Mouse (Mus musculus): Measurements from ENCODE around the gene Dnajc4. TPM values are rescaled to one million over a fixed set of nuclear protein-coding genes. Genes with fewer than 3 reads are reported as not detected.
A peak's percentile ranks its signal among the peaks of the same experiment; 100 is the strongest.

Gene Dnajc4
- polyA plus RNA-seq (2017; shearing (Covaris generic)) = 10 to 100 TPM; 59.8 to 74.9 TPM

GRCm38 (mm10) chr19:6992011-6992858 is at the start of gene Dnajc4:
TSS of gene Dnajc4 (minus strand) at chr19:6992572.
- ATAC-seq = peak; percentile 97

GRCm38 (mm10) chr19:7041171-7041570 is 48.8 kb upstream of the Dnajc4 start:
- ATAC-seq = no peak

DNA sequence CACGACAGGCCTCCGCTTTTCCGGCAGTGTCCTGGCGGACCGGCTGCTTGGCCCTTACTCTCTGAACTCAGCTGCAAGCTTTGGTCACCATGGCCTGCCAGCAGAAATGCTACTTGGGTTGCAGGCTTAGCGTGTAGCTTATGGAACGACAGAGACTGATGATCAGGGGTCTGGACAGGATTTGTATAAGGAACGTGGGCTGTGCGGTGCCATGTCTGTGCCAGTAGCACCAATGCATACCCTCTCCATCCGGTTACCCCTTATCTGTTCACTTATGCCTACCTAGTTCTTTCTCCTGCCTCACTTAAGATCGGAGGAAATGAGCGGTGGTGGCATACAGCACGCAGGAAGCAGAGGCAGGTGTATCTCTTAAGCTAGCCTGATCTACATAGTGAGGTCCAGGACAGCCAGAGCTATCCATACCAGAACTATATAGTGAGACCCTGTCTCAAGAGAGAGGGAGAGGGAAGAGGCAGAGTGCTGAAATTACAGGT is 48.3 kb upstream of the Dnajc4 start:
- no peak for ATAC-seq

DNA sequence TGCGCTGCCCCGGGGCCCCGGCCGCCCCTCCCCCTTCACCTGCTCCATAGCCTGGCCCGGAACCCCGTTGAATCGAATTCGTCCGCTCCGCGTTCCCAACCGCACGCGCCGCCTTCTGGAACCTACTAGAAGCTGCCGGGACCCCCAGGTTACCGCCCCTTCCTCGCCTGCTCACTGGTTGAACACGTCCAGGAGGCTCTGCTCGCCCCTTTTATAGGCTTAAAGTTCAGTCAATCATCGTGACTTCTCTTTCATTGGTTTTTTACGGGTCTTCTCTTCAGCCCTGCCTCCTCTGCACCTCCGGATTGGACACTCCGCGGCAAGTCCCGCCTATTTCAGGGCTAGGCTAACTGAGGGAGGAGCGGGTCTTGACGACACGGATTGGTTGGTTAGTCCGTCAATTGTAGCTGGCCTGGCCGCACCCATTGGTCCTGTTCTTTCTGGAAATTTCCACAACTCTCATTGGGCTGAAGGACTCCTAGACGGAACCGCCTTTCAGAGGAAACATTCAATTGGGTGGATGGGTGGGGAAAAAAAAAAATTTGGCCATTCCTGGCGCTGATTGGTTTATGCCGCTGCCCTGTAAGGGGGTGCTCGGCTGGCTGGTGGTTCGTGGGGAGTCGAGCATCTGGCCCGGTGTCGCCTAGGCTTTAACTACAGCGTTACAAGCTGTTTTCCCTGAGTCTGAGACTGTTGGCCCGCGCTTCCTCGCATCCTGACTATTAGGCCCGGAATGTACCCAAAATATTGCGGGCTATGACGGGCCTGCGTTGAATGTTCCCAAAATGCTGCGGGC is 47.7 kb upstream of the Dnajc4 start, which contains the start of gene Stip1:
Stip1 (minus strand) TSS at position 127 of the 796 bp plus-strand sequence.
- ATAC-seq = peak; percentile 93

DNA sequence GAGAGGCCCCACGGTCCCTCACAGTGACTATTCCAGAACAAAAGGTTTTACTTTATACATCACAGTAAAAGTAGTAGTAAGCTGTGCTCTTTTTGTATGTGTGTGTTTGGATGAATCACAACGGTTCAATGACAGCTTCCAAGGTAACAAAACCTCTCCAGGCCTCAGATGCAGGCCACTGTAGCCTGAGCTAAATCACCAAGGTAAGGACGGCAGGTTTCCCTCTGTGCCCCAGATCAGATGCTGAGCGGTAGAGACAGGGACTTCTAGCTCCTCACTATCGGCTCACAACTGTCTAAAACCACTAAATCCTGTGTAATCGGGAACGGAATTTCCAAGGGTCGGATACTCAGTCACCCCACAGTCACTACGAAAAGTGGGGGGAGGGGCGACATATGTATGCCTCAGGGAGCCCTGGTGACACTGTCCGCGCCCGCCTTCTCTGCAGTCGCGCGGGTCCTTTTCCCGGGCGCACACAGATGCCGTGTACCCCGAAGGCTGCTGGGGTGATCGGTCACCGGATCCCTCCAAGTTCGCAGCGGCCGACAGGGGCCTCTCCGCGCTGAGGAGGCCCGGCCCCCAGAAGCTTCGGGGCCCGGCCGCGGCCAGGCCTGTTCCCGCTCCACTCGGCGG is 46.8 kb upstream of the Dnajc4 start:
- no peak for ATAC-seq

DNA sequence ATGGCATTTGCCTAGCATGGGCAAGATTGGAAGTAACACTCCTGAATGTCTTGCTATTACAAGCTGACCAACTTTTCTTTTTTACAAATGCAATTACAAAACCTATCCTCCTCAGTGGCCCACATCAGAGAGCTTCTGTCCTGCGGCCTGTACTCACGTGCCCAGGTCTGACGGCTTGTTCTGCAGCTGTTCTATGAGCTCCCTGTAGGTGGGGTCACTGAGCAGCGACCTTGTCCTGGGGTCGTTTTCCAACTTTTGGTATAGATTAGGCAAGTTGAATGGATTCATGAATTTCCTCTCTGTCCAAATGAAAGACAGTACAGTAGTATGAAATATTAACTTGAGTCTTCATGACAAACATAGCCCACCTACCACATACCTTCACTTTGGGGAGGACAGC is 41.6 kb upstream of the Dnajc4 start:
- ATAC-seq = no peak

- ATAC-seq = no peak
Observed at GRCm38 (mm10) chr19:7029531-7029930, 37.2 kb upstream of the Dnajc4 start.

DNA sequence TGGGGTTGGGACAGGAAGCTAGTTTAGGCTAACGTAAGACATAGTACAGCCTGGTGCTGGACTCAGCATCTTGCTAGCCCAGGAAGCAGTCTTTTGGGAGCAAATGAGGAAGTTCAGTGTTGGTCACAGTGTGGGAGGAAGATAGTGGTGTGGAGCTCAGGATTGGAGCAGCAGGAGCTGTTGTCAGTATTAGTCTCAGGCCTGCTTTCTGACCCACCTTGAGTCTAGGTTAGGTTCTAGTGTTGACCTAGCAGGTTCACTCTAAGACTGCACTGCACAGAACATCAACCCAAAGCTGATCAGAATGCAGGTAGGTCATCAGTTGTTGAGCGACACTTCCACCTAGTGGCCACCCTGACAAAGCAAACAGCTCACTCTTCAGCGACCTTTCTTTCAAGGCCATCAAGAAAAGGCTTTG is 27.9 kb upstream of the Dnajc4 start:
- ATAC-seq = peak; percentile 50

DNA sequence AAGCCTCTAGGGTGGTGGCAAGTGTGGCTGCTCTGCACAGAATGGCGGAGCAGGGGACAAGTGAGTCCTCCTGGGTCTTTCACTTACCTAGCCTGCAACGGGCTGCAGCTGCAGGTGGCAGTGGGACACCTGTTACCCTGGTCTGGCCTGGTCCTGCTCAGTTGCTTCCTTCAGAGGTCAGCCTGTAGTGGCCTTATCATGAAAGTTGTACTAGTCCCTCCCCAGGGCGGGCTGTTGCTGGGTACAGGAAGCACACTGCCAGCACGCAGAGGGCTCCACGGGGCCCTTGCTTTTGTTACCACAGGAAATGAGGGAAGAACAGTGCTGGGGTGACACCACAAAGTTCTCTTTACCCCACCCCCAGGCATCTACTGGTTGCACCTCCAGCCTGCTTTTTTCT is 26.8 kb upstream of the Dnajc4 start, which contains the start of gene Fermt3:
Fermt3 (minus strand) TSS at position 279 of the 400 bp plus-strand sequence.
- peak; percentile 83 for ATAC-seq

DNA sequence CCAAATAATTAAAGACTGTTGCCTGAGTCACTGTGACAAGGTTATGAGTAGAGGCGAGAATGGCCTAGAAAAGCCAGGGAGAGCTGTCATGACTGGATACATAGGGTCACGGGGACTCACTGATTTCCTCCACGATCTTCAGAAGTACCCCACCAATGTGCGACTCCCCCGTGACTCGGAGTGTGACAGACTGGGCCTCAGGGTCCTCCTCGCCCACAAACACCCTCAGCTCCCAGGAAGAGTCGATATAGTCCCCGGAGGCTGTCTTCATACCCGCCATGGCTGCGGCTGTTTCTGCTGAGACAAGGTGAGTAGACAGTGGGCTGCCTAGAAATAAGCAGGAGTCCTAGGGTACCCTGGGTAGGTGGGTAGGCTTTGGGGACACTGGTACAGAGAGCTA is 26.2 kb upstream of the Dnajc4 start:
- no peak for ATAC-seq

- peak; percentile 78 for ATAC-seq
Observed at GRCm38 (mm10) chr19:7017541-7018457, 25.4 kb upstream of the Dnajc4 start.

- ATAC-seq = no peak
Observed at GRCm38 (mm10) chr19:7014481-7015135, 22.2 kb upstream of the Dnajc4 start.

- ATAC-seq = no peak
Observed at GRCm38 (mm10) chr19:7013984-7014383, 21.6 kb upstream of the Dnajc4 start.

- ATAC-seq = no peak
Observed at GRCm38 (mm10) chr19:7012426-7012825, 20.1 kb upstream of the Dnajc4 start.

DNA sequence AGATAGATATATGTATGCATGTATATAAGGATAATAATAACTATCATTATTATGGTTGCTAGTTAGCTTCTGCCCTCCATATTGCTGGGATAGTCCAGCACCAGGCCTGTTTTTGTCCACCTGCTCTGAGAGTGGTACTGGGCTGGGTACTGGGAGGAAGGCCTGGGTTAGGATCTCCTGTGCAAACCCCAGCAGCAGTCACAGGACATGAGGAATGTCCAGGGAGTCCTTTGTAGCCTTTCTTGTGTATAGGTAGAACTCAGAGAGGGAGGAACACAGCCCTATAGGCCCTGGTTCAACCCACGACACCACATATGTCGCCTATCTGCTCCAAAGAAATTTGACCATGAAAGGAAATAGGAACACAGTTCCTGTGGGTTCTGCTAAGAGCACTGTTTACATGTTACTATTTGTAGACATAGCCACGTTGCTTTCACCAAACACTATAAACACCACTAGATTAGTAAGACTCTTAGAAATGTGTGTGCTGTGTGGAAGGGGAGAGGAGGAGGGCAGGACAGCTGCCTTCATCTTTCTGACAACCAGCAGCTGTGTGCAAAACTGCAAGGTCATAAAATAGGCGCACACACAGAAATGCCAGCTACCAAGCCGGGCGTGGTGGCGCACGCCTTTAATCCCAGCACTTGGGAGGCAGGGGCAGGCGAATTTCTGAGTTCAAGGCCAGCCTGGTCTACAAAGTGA is 14.7 kb upstream of the Dnajc4 start:
- ATAC-seq = no peak

DNA sequence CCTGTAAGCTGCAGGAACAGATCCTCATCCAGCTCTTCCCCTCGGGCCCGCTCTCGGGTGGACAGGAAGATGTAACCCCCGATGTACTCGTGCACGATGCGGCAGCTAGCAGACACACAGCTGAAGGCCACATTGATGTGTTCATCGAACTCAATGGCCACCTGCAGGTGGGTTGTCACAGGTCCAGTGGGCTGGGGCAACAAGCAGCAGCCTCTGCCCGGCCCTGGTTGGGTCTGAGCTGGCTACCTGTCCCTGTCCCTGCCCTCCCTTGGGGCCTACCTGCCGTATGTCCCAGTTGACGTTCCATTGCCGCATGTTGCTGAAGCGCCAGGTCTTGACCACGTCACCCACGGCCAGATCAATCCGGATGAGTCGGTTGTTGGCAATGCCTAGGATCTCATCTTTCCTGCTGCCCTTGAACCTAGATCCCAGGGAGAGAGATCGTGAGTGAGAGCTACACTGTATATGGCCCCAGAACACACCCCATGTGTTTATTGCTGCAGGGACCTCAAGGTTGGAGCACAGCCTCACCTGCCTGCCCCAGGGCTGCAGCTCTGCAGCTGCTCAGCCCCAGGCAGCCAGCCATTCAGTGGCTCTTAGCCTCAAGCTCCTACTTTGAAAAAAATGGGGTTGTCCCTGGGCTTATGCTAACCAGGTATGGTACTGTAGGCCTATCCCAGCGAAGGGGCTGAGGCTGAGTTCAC is 7.1 kb upstream of the Dnajc4 start:
- ATAC-seq = no peak

- no peak for ATAC-seq
Observed at GRCm38 (mm10) chr19:6997721-6998290, 5.4 kb upstream of the Dnajc4 start.

- peak; percentile 47 for ATAC-seq
Observed at GRCm38 (mm10) chr19:6996006-6996405, 3.6 kb upstream of the Dnajc4 start, which contains the start of the genes Nudt22 and Trpt1. TSS of gene Nudt22 (minus strand) at chr19:6996117. TSS of gene Trpt1 (plus strand) at chr19:6996131.
